Mouse (Mus musculus): ENCODE results near the gene Pagr1b. TPM values are rescaled to one million over a fixed set of nuclear protein-coding genes. Genes with fewer than 3 reads are reported as not detected.

Gene Pagr1b
- 1.6 TPM for polyA plus RNA-seq (2017; shearing (Covaris generic))

DNA sequence TGATC is at the start of gene Pagr1b:
Gene Pagr1b, minus strand, starts transcription at position 4 of the 5 bp plus-strand sequence.

DNA sequence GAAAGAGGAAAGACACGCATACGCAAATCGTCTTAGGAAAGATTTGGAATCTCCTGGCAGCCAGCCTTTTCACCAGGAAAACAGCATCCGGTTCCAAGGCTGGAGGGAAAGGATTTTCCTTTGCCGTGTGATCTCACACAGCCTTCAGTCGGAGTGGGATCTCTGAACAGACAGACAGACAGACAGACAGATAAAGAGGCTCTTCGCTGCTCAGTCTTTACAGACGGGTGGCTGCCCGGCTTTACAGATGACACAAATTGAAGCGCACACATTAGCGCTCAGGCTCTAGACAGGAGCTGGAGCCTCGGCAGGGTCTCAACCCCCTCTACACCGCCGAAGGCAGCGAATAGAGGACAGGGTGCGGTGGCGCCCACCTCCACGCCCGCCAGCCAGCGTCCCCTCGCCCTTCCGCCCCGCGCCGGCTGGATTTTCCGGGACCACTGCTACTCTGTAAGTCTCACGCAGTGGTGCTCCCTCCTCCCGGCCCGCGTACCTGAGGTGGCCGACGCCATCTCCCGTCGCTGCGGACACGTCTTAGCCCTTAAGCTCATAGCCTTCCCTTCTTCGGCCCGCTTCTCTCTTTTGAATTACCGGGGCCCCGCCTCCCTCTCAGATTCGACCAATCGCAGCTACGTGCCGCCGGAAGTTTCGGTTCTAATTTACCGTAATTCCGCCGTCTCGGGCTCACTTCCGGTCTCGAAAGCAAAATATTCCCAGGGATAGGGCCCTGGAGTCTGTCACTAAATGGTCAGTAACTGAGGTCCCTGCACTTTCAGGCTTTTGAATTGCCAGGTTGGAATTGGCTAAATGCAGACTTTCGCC is 25.8 kb upstream of the Pagr1b start, which contains the start of gene Kif22:
Gene Kif22, minus strand, starts transcription at position 621 of the 822 bp plus-strand sequence.

DNA sequence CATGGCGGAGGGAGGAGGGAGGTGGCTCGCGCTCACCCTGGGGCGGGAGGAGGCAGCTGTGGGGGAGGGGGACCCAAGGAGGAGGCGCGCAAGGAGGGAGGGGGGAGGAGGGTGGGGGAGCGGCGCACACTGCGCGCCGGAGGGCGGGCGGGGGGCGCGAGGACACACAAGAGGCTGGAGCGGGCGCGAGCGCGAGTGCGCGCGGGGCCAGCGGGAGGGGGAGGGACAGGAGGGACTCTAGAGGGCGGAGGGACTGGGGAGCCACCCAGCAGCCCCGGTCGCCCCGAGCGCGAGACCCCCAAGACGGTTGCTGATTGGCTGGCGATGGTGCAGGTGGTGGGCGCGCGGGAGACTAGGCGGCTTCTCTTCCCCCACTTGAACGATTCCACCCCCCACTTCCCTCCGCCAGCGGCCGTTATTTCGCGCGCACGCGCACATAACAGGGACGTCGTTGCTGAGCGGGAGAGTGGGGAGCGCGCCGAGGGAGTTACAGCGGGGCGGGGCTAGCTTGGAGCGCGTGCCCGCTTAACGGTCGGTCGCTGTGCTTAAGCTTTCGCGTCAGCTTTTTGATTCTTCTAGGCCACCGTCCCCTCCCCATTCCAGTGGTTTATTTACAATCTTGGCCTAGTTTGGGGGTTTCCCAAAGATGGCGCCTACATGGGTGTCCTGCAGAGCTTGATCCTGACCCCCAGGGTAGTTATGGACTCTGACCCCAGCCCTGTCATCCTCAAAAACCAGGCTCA is 10.9 kb upstream of the Pagr1b start, which contains the start of gene Maz:
Gene Maz, minus strand, starts transcription at position 54 of the 743 bp plus-strand sequence.

DNA sequence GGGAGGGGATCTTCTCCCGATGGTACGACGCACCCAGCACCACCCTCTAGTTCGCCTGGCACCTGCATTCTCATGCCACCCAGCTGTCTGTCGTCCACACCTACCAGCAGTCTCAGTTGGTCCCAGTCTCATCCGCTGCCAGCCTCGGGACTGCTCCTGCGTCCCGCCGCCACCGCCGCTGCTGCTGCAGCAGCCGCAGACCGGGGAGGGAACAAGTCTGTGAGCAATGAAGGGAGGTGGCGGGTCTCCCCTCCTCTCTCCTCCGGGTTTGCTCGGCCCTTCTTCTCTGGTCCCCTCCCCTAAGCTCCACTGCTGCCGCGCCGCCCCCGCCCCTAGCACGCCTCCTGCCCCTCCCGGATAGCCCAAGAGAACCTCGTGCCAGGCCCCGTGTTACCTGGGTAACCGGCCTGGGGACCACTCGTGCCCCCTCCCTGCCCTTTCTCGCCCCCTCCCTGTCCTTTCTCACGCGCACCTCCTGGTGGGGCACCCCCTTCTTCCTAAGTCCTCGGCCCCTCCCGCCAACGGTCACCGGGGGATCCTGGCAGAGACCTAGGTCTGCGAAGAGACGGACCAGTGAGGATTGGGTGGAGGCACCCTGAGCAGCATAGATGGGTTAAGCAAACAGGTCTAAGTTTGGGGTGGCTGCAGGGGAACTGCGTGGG is 4.7 kb upstream of the Pagr1b start, which contains the start of the genes Gm42742 and Prrt2:
Gene Gm42742, minus strand, starts transcription at position 197 of the 662 bp plus-strand sequence.
Gene Prrt2, minus strand, starts transcription at position 311 of the 662 bp plus-strand sequence.

DNA sequence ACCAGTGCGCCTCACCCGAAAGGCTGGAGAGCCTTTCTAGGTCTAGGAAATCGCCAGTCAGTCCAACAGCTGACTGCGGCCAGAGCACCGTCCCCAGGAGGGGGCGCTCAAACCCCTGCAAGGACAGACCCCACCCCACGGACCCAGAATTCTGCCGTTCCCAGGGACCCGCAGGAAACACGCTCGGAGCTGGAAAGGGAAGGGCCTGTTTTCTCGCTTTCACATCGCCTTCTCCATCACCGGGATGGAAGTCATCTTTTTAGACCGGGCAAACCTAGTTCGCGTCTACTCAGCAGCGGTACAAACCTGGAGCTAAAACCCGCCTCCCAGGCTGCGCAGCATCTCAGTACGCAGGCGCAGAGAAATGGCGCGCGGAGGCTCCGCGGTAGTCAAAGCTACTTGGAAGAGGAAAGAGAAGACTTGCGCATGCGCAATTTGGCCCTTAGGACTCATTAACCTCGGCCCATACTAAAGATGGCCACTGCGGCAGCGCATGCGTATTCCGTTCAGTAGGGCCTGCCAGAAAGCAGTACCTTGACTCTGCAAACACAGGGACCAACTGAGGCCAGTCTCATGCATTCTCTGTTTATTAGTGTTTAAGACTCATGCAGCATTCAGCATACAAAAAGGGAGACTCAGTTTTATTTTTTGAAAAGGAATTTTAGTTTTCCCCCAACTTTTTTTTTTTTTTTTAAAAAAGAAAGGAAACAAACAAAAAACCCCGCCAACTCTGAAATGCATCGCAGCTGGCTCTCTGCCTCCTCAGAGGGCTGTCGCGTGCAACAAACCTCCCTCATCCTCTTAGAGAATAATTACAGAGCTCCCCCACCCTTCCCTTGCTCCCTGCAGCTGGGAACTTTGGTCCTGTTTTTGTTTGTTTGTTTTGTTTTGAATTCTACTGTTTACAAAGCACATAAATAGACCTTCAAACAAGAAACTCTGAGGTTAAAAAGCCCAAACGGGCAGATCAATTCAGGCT is 976 bp upstream of the Pagr1b start, which contains the start of gene Pagr1a:
Gene Pagr1a, minus strand, starts transcription at position 382 of the 979 bp plus-strand sequence.

DNA sequence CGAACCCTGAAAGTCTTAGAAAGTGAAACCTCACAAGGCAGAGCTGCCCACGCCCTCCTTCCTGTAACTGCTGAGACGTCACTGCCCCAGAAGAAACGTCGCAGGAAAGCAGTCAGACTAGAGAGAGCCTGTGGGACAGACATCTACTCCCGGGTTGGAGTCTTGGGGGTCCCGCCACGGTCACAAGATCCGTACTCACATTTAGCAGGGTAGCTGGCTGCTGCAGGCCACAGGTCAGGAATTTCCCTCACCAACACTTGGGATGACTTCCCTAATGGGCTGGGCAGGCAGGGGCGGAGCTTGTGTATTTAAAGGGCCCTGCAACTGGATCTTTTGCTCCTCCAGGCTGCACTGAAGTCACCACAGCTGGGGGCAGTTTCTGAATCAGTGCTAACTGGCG is 2.0 kb downstream of the Pagr1b start, which contains the start of gene Mvp:
Gene Mvp, minus strand, starts transcription at position 302 of the 400 bp plus-strand sequence.

DNA sequence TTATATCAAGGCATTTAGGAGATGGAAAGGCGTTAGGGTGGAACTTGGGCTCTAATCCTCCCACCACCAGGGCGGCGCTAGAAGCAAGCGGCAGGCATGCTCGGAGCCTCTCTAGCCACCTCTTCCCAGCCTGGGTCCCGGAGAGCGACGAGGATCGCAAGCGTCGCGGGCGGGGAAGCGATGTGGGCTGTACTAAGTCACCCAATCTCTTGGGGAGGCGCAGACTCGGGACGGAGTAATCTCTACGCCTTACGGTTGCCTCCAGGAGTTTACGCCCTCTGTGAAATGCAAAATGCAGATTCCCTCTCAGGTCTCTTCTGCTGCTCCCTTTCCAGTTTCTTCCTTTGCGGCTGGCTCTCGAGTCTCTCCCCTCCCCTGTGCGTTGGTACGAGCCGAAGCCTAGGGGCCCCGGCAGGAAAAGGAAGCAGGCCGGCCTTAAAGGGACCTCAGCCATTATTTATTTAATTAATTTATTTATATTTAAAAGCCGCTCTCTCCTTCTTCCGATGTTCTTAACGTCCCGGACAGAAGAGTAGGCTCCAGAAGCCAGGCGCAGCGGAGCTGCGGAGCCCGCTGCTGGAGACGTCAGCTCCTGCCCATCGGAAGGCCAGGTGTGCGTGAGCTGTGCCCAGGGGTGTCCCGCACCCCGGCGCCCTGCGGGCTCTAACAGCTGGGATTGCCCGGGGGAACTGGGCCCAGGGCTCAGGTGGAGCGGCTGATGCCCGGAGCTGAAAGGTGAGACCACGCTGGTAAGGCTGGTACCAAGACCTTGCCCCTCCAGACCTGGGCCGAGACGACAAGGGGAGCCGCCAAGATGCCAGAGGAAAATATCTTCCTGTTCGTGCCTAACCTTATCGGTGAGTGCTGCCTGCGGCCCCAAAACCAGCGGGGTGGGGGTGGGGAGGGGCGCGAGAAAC is 40.1 kb downstream of the Pagr1b start, which contains the start of gene Cdiptos:
Gene Cdiptos, minus strand, starts transcription at position 149 of the 917 bp plus-strand sequence.

DNA sequence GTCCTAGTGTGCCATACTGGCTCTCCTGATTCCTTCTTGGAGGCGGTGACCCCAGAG is 40.6 kb downstream of the Pagr1b start, which contains the start of gene Cdipt:
Gene Cdipt, plus strand, starts transcription at position 22 of the 57 bp plus-strand sequence.

Other genes with a start within 250 kb of the Pagr1b start
- gene Ypel3, start 239.5 kb downstream of the Pagr1b start, polyA plus RNA-seq (2017; shearing (Covaris generic)): 606 TPM
- 4.3 TPM for gene Tbx6, start 235.0 kb downstream of the Pagr1b start, polyA plus RNA-seq (2017; shearing (Covaris generic))
- gene Ppp4c, start 224.0 kb downstream of the Pagr1b start, polyA plus RNA-seq (2017; shearing (Covaris generic)): 417 TPM
- gene Fam57b, start 218.8 kb downstream of the Pagr1b start, polyA plus RNA-seq (2017; shearing (Covaris generic)): not detected
- not detected for gene 4930451I11Rik, start 184.8 kb downstream of the Pagr1b start, polyA plus RNA-seq (2017; shearing (Covaris generic))
- 0.14 TPM for gene Doc2a, start 169.1 kb downstream of the Pagr1b start, polyA plus RNA-seq (2017; shearing (Covaris generic))
- 7.3 TPM for gene Hirip3, start 154.5 kb downstream of the Pagr1b start, polyA plus RNA-seq (2017; shearing (Covaris generic))
- gene Ino80e, start 154.1 kb downstream of the Pagr1b start, polyA plus RNA-seq (2017; shearing (Covaris generic)): 95.0 TPM
- 45.7 TPM for gene Taok2, start 131.8 kb downstream of the Pagr1b start, polyA plus RNA-seq (2017; shearing (Covaris generic))
- 44.7 TPM for gene Tmem219, start 93.6 kb downstream of the Pagr1b start, polyA plus RNA-seq (2017; shearing (Covaris generic))
- 39.8 TPM for gene Kctd13, start 87.6 kb downstream of the Pagr1b start, polyA plus RNA-seq (2017; shearing (Covaris generic))
- 0.18 TPM for gene Asphd1, start 66.9 kb downstream of the Pagr1b start, polyA plus RNA-seq (2017; shearing (Covaris generic))
- 1.4 TPM for gene Sez6l2, start 65.9 kb downstream of the Pagr1b start, polyA plus RNA-seq (2017; shearing (Covaris generic))
- 306 TPM for gene Cdipt, start 40.6 kb downstream of the Pagr1b start, polyA plus RNA-seq (2017; shearing (Covaris generic))
- 0.89 TPM for gene Cdiptos, start 40.4 kb downstream of the Pagr1b start, polyA plus RNA-seq (2017; shearing (Covaris generic))
- gene Mvp, start 1.9 kb downstream of the Pagr1b start, polyA plus RNA-seq (2017; shearing (Covaris generic)): 39.6 TPM
- gene Pagr1a, start 868 bp upstream of the Pagr1b start, polyA plus RNA-seq (2017; shearing (Covaris generic)): 122 TPM
- gene Gm42742, start 4.6 kb upstream of the Pagr1b start, polyA plus RNA-seq (2017; shearing (Covaris generic)): 42.9 TPM
- gene Prrt2, start 4.7 kb upstream of the Pagr1b start, polyA plus RNA-seq (2017; shearing (Covaris generic)): 14.4 TPM
- gene Maz, start 10.6 kb upstream of the Pagr1b start, polyA plus RNA-seq (2017; shearing (Covaris generic)): 176 TPM
- 10.7 TPM for gene Kif22, start 26.0 kb upstream of the Pagr1b start, polyA plus RNA-seq (2017; shearing (Covaris generic))
- gene Zg16, start 70.8 kb upstream of the Pagr1b start, polyA plus RNA-seq (2017; shearing (Covaris generic)): not detected
- 327 TPM for gene AI467606, start 74.9 kb upstream of the Pagr1b start, polyA plus RNA-seq (2017; shearing (Covaris generic))
- 25.5 TPM for gene Qprt, start 105.7 kb upstream of the Pagr1b start, polyA plus RNA-seq (2017; shearing (Covaris generic))
- gene Spn, start 121.3 kb upstream of the Pagr1b start, polyA plus RNA-seq (2017; shearing (Covaris generic)): 77.9 TPM
- 62.4 TPM for gene Cd2bp2, start 179.6 kb upstream of the Pagr1b start, polyA plus RNA-seq (2017; shearing (Covaris generic))
- 73.5 TPM for gene Tbc1d10b, start 192.0 kb upstream of the Pagr1b start, polyA plus RNA-seq (2017; shearing (Covaris generic))
- gene Mylpf, start 192.4 kb upstream of the Pagr1b start, polyA plus RNA-seq (2017; shearing (Covaris generic)): 19.1 TPM
- gene Zfp553, start 216.6 kb upstream of the Pagr1b start, polyA plus RNA-seq (2017; shearing (Covaris generic)): 26.6 TPM
- 541 TPM for gene Sept1, start 216.6 kb upstream of the Pagr1b start, polyA plus RNA-seq (2017; shearing (Covaris generic))
- 14.6 TPM for gene Zfp771, start 227.8 kb upstream of the Pagr1b start, polyA plus RNA-seq (2017; shearing (Covaris generic))
- gene Dctpp1, start 244.2 kb upstream of the Pagr1b start, polyA plus RNA-seq (2017; shearing (Covaris generic)): 38.6 TPM